Mouse (Mus musculus) forebrain, embryonic 14.5 days (tissue): ENCODE measurements around the gene Cog5. TPM values are rescaled to one million over a fixed set of nuclear protein-coding genes. Genes with fewer than 3 reads are reported as not detected.
A peak's percentile ranks its signal among the peaks of the same experiment; 100 is the strongest.

Experiments
- ATAC-seq: fragments of 200-750 bp; cut with Nextera tagmentation; 2 replicates; pipeline ENCODE4 v1.8.0; 2017; ENCODE audit warnings: mild to moderate bottlenecking, moderate library complexity
- DNase-seq: peaks from one replicate; pipeline ENCODE4 v3.0.0-alpha.2; 2015; ENCODE audit warnings: low spot score
- H3K27ac ChIP-seq: fragments of 300-500 bp; sonication (generic); 2 replicates; pipeline ENCODE4 v1.5.1; 2014; ENCODE audit warnings: low read depth, mild to moderate bottlenecking, control low read depth, low read length, moderate library complexity
- H3K27me3 ChIP-seq: fragments of 300-500 bp; sonication (generic); replicated peaks from 2 replicates; pipeline ENCODE4 v1.6.1; 2014; ENCODE audit warnings: low read length, control low read depth, mixed read lengths; ENCODE audit not compliant: control insufficient read depth, insufficient read depth
- H3K36me3 ChIP-seq: fragments of 300-500 bp; sonication (generic); 2 replicates; pipeline ENCODE4 v1.6.1; 2014; ENCODE audit warnings: low read length, control low read depth; ENCODE audit not compliant: control insufficient read depth, insufficient read depth
- H3K4me1 ChIP-seq: fragments of 300-500 bp; sonication (generic); 2 replicates; pipeline ENCODE4 v1.6.1; 2014; ENCODE audit warnings: antibody characterized with exemption, low read length, control low read depth; ENCODE audit not compliant: control insufficient read depth, insufficient read depth
- H3K4me2 ChIP-seq: fragments of 300-500 bp; sonication (generic); 2 replicates; pipeline ENCODE4 v1.6.1; 2014; ENCODE audit warnings: mild to moderate bottlenecking, control low read depth, low read length
- H3K4me3 ChIP-seq: fragments of 300-500 bp; sonication (generic); 2 replicates; pipeline ENCODE4 v1.5.1; 2014; ENCODE audit warnings: low read depth, low read length, control low read depth
- H3K9ac ChIP-seq: fragments of 300-500 bp; sonication (generic); 2 replicates; pipeline ENCODE4 v1.6.1; 2014; ENCODE audit warnings: mild to moderate bottlenecking, low read length, control low read depth, moderate library complexity
- H3K9me3 ChIP-seq: fragments of 300-500 bp; sonication (generic); replicated peaks from 2 replicates; pipeline ENCODE4 v1.6.1; 2016; ENCODE audit warnings: low read length, control low read depth, mixed read lengths; ENCODE audit not compliant: control insufficient read depth
- WGBS: fragments of 180-500 bp; shearing (Covaris S2); extraction: QIAGEN DNeasy Blood & Tissue Kit; methylation state at CpG from one replicate; pipeline ENCODE4 v1.1.7; 2014; 5-methylcytosine and 5-hydroxymethylcytosine counted together
- polyA plus RNA-seq: library from polyadenylated mRNA; unstranded; fragments of >200 nt; fragmentation: Nextera tagmentation; extraction: Ambion mirVana; gene quantifications from 2 replicates; pipeline ENCODE4 v1.2.1, GENCODE M21; 2014

Gene Cog5
- polyA plus RNA-seq, 1 experiment from 2014 or later, result 25.1 TPM

- Histone ChIP-seq H3K36me3 (peaks cover 82% of the 10 kb centered on the region), H3K4me3 (no peak overlapping the region), H3K4me2 (no peak overlapping the region), H3K9me3 (no peaks in the 10 kb centered on the region), H3K27me3 (no peaks in the 10 kb centered on the region), H3K27ac (no peak overlapping the region), H3K4me1 (no peaks in the 10 kb centered on the region), H3K9ac (no peak overlapping the region)
- no peak for DNase-seq
- 93% methylated on average over 4 of the region's 4 CpGs for WGBS
- ATAC-seq, result no peak
These were observed 283.8 kb downstream of the Cog5 start for GRCm38 (mm10) chr12:31938391-31938997.

GRCm38 (mm10) chr12:31939026-31939425, 284.4 kb downstream of the Cog5 start:
- Histone ChIP-seq H3K4me3 (no peak overlapping the region), H3K36me3 (peaks cover 82% of the 10 kb centered on the region), H3K27ac (no peak overlapping the region), H3K4me1 (no peaks in the 10 kb centered on the region), H3K4me2 (no peak overlapping the region), H3K27me3 (no peaks in the 10 kb centered on the region), H3K9me3 (no peaks in the 10 kb centered on the region), H3K9ac (no peak overlapping the region)
- DNase-seq (no peak), ATAC-seq (no peak)

GRCm38 (mm10) chr12:31943020-31943654, 288.5 kb downstream of the Cog5 start:
- no peak overlapping the region for H3K4me2 ChIP-seq
- WGBS, result 90% methylated on average over 4 of the region's 4 CpGs
- H3K4me3 ChIP-seq, result no peak overlapping the region
- DNase-seq (no peak), ATAC-seq (no peak)
- H3K9ac ChIP-seq, result no peak overlapping the region
- no peaks in the 10 kb centered on the region for H3K4me1 ChIP-seq
- H3K27ac ChIP-seq, result no peak overlapping the region
- H3K9me3 ChIP-seq, result no peaks in the 10 kb centered on the region
- H3K36me3 ChIP-seq, result peaks cover 49% of the 10 kb centered on the region
- no peaks in the 10 kb centered on the region for H3K27me3 ChIP-seq

- Histone ChIP-seq H3K4me1 (peaks cover 3% of the 10 kb centered on the region; the same call in 1 of the 2 replicates), H3K4me3 (no peak overlapping the region), H3K9me3 (no peaks in the 10 kb centered on the region), H3K9ac (no peak overlapping the region), H3K4me2 (no peak overlapping the region), H3K36me3 (peaks cover 36% of the 10 kb centered on the region), H3K27ac (no peak overlapping the region), H3K27me3 (no peaks in the 10 kb centered on the region)
- ATAC-seq, result no peak
- WGBS, result 100% methylated on average over 2 of the region's 2 CpGs
- DNase-seq, result no peak
These were observed 289.7 kb downstream of the Cog5 start for GRCm38 (mm10) chr12:31944405-31944804.

- Histone ChIP-seq H3K27ac (no peak overlapping the region), H3K36me3 (peaks cover 14% of the 10 kb centered on the region), H3K4me1 (peaks cover 3% of the 10 kb centered on the region; the same call in 1 of the 2 replicates), H3K27me3 (no peaks in the 10 kb centered on the region), H3K9me3 (no peaks in the 10 kb centered on the region), H3K9ac (no peak overlapping the region), H3K4me3 (no peak overlapping the region), H3K4me2 (no peak overlapping the region; the same call in 1 of the 2 replicates)
- 93% methylated on average over 5 of the region's 5 CpGs for WGBS
- no peak for ATAC-seq
- DNase-seq, result peak; percentile 22
These were observed 292.8 kb downstream of the Cog5 start for GRCm38 (mm10) chr12:31947476-31947875.

- peak; percentile 12 for DNase-seq
- peak overlapping the region; percentile 92 for H3K9ac ChIP-seq
- no peaks in the 10 kb centered on the region for H3K27me3 ChIP-seq
- H3K36me3 ChIP-seq, result peaks cover 6% of the 10 kb centered on the region
- no peaks in the 10 kb centered on the region for H3K9me3 ChIP-seq
- peak overlapping the region; percentile 87 for H3K4me3 ChIP-seq
- no peak for ATAC-seq
- peaks cover 3% of the 10 kb centered on the region; the same call in 1 of the 2 replicates for H3K4me1 ChIP-seq
- WGBS, result 17% methylated on average over 7 of the region's 7 CpGs
- peak overlapping the region; percentile 65 for H3K4me2 ChIP-seq
- peak overlapping the region; percentile 99 for H3K27ac ChIP-seq
These were observed 293.7 kb downstream of the Cog5 start for GRCm38 (mm10) chr12:31948101-31949000.

GRCm38 (mm10) chr12:31949193-31949741, 294.6 kb downstream of the Cog5 start:
- peaks cover 3% of the 10 kb centered on the region; the same call in 1 of the 2 replicates for H3K4me1 ChIP-seq
- H3K27me3 ChIP-seq, result no peaks in the 10 kb centered on the region
- WGBS, result 1% methylated on average over 45 of the region's 58 CpGs
- H3K36me3 ChIP-seq, result no peaks in the 10 kb centered on the region
- ATAC-seq (peak; percentile 84), DNase-seq (peak; percentile 96)
- H3K4me3 ChIP-seq, result peak overlapping the region; percentile 87
- peak overlapping the region; percentile 65 for H3K4me2 ChIP-seq
- peak overlapping the region; percentile 99 for H3K27ac ChIP-seq
- peak overlapping the region; percentile 92 for H3K9ac ChIP-seq
- no peaks in the 10 kb centered on the region for H3K9me3 ChIP-seq

- WGBS, result 1% methylated on average over 49 of the region's 71 CpGs
- DNase-seq (peak; percentile 100), ATAC-seq (peak; percentile 95)
- H3K9me3 ChIP-seq, result no peaks in the 10 kb centered on the region
- H3K4me1 ChIP-seq, result peaks cover 3% of the 10 kb centered on the region; the same call in 1 of the 2 replicates
- no peaks in the 10 kb centered on the region for H3K36me3 ChIP-seq
- H3K4me2 ChIP-seq, result peak within 1 kb of the TSS; percentile 68
- peak within 1 kb of the TSS; percentile 87 for H3K4me3 ChIP-seq
- H3K9ac ChIP-seq, result peak within 1 kb of the TSS; percentile 92
- peak within 1 kb of the TSS; percentile 99 for H3K27ac ChIP-seq
- no peaks in the 10 kb centered on the region for H3K27me3 ChIP-seq
These were observed 295.3 kb downstream of the Cog5 start, which contains the start of gene Hbp1 for GRCm38 (mm10) chr12:31949759-31950658. Gene Hbp1, minus strand, starts transcription at chr12:31950535.
